Mouse (Mus musculus): ENCODE measurements at regions not wholly inside any gene's neighbourhood (a gene's known extent, or its start where the extent isn't known, plus 50 kb on each side); places are given as distances from the start of the nearest gene placed in this dataset.

DNA sequence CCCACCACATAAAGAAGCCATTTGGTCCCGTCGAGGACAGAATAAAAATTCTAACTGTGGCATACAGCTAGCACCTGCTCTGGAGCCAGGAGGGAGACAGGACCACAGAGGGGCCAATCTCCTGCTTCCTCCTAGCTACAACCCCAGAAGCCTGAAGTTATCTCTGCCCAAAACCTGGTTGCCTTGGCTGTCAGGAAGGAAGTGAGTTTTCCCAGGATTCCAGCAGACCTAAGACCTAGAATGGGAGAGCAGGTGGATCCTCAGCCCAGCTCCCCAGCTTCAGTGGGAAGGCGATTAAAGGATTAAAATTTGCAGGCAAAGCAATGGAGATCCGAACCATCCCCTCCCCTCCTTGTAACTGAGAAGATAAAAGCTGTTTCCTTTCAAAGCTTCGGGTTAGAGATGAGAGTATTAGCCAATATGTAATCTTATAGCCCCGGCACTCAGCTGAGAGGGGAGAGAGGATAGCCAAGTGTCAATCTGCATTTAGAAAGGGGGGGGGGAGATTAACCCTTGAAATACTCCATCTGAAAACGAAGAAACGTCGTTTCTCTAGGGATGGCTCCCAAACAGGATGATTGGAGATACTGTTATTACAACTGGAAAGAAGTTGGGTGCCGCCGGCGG is 386.1 kb downstream of the Setd4 start:
- Histone ChIP-seq H3K27ac (no peak overlapping the region), H3K27me3 (no peaks in the 10 kb centered on the region), H3K4me3 (no peak overlapping the region), H3K9ac (no peak overlapping the region), H3K9me3 (replicated peaks) (no peaks in the 10 kb centered on the region), H3K4me2 (replicated peaks) (no peak overlapping the region), H3K4me1 (no peaks in the 10 kb centered on the region), H3K36me3 (no peaks in the 10 kb centered on the region)
- no peak for ATAC-seq (ENCODE audit: low FRiP score)
- WGBS = 55% methylated on average over 12 of the region's 12 CpGs

DNA sequence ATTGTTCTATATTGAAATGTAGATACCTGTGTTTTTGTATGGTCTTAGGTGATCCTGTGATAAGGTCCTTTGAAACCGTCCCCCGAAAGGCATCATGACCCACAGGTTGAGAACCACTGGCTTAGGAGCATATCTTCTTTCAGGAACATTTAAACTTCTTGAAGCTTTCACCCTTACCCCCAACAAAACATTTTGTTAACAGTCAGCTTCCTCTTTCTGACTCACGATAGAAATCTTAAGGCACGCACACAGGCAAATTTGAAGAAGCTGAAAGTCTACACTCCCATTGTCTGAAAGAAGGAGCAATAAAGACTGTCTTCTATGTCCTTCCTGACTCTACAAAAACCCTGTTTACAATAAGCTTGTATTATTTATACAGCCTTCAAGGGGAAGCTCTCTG is 388.2 kb downstream of the Setd4 start:
- no peak overlapping the region for H3K27ac ChIP-seq
- H3K4me2 ChIP-seq (replicated peaks) = no peak overlapping the region
- no peak overlapping the region for H3K9ac ChIP-seq
- no peaks in the 10 kb centered on the region for H3K27me3 ChIP-seq
- no peaks in the 10 kb centered on the region for H3K9me3 ChIP-seq (replicated peaks)
- ATAC-seq (ENCODE audit: low FRiP score) = no peak
- no peaks in the 10 kb centered on the region for H3K36me3 ChIP-seq
- no peak overlapping the region for H3K4me3 ChIP-seq
- WGBS = 93% methylated on average over 4 of the region's 4 CpGs
- no peaks in the 10 kb centered on the region for H3K4me1 ChIP-seq

DNA sequence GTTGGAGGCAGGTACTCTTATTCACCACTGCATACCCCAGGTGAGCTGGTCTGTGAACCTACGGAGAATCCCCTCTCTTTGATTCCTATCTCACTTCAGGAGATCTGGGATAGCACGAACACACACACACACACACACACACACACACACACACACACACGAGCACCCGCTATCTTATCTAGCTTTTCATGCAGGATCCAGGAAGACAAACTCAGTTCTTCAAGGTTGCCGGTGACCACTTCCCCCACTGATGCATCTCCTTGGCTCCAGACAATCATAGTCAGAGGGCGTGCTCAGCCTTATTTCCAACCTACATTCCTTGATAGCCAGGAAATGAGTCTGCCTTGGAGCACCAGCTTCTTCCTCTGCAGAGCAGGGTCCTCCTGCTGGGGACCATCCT is 387.7 kb upstream of the Runx1 start:
- no peak overlapping the region for H3K4me2 ChIP-seq (replicated peaks)
- H3K4me3 ChIP-seq = no peak overlapping the region
- H3K9ac ChIP-seq = no peak overlapping the region
- H3K4me1 ChIP-seq = no peaks in the 10 kb centered on the region
- H3K9me3 ChIP-seq (replicated peaks) = no peaks in the 10 kb centered on the region
- ATAC-seq (ENCODE audit: low FRiP score) = no peak
- no peaks in the 10 kb centered on the region for H3K27me3 ChIP-seq
- H3K36me3 ChIP-seq = no peaks in the 10 kb centered on the region
- no peak overlapping the region for H3K27ac ChIP-seq
- 89% methylated on average over 6 of the region's 6 CpGs for WGBS

DNA sequence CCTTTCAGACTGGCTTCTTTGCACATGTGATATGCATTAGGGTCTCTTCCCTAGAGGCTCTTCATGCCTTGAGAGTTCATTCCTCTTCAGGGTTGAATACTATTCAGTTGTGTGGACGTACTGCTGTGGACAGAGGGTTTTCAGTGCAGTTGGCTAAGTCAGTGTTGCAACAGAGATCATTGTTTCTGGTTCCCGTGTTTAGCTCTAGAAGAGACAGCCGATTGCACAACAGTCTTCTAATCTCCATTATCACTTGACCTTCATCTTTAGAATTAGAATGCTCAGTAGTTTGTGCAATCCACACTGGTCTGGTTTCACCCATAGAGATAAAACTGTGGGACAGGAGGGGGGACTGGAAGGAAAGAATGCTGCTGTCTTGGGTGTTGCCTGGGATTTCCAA is 381.7 kb upstream of the Runx1 start:
- no peaks in the 10 kb centered on the region for H3K27me3 ChIP-seq
- H3K4me1 ChIP-seq = no peaks in the 10 kb centered on the region
- no peak for ATAC-seq (ENCODE audit: low FRiP score)
- WGBS = 92% methylated on average over 3 of the region's 3 CpGs
- no peaks in the 10 kb centered on the region for H3K9me3 ChIP-seq (replicated peaks)
- no peak overlapping the region for H3K4me2 ChIP-seq (replicated peaks)
- no peak overlapping the region for H3K4me3 ChIP-seq
- H3K27ac ChIP-seq = no peak overlapping the region
- no peaks in the 10 kb centered on the region for H3K36me3 ChIP-seq
- H3K9ac ChIP-seq = no peak overlapping the region

DNA sequence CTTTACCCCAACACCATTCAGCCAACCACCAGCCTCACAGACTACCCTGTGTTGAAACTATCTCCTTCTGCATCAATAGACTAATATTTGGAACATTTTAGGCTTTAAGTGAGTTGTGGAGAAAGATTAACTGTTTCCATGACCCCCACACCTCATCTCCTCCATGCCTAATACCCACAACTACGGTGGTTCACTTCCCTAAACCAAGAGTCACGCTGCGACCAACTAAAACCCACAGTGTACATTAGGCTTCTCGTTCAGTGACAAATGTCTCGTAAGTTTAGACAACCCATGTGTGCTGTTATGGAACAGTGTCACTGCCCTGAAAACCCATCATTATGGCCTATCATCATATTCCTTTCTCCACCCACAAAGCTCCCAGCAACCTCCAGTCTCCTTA is 381.3 kb upstream of the Runx1 start:
- Histone ChIP-seq H3K36me3 (no peaks in the 10 kb centered on the region), H3K27me3 (no peaks in the 10 kb centered on the region), H3K4me2 (replicated peaks) (no peak overlapping the region), H3K4me3 (no peak overlapping the region), H3K27ac (no peak overlapping the region), H3K9ac (no peak overlapping the region), H3K4me1 (no peaks in the 10 kb centered on the region), H3K9me3 (replicated peaks) (no peaks in the 10 kb centered on the region)
- 96% methylated on average over 5 of the region's 5 CpGs for WGBS
- no peak for ATAC-seq (ENCODE audit: low FRiP score)

DNA sequence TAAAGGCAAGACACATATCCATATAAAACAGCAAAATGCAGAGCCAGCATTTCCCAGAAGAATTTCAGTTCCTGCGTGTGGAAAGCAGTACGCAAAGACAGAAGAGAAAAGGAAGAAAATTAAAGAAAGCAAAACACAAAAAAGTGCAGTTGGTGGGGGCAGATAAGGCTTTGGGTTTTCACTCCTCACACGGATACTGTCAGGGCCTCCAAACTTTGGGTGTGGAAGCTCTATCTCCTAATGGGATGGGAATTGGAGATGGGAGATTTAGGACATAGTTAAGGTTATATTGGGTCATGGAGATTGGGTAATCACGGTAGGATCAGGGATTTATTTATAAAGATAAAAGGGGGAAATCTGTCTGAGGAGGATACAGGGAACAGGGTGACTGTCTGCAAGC is 380.4 kb upstream of the Runx1 start:
- Histone ChIP-seq H3K4me3 (no peak overlapping the region), H3K36me3 (no peaks in the 10 kb centered on the region), H3K27me3 (no peaks in the 10 kb centered on the region), H3K9me3 (replicated peaks) (no peaks in the 10 kb centered on the region), H3K27ac (no peak overlapping the region), H3K4me2 (replicated peaks) (no peak overlapping the region), H3K9ac (no peak overlapping the region), H3K4me1 (no peaks in the 10 kb centered on the region)
- no peak for ATAC-seq (ENCODE audit: low FRiP score)
- 89% methylated on average over 4 of the region's 4 CpGs for WGBS

DNA sequence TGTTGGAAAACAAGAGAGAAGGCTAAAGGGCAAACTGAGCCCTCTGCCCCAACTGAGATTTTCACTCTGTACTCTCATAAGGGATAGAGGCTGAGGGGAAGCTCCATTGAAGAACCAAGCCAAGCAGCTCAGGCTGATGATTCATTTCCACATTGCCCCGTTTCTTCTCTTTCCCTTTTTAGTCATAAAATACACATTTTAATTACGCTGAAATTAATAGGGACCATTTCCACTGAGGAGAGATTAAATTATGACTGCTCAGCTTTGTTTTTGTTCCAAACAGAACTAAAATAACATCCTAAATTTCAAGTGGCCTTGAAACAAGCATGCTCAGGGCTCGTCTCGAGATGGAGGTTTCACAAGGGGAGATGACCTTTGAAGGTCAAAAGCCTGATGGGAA is 378.7 kb upstream of the Runx1 start:
- Histone ChIP-seq H3K4me1 (no peaks in the 10 kb centered on the region), H3K27ac (no peak overlapping the region), H3K9me3 (replicated peaks) (no peaks in the 10 kb centered on the region), H3K4me2 (replicated peaks) (no peak overlapping the region), H3K4me3 (no peak overlapping the region), H3K36me3 (no peaks in the 10 kb centered on the region), H3K27me3 (no peaks in the 10 kb centered on the region), H3K9ac (no peak overlapping the region)
- no peak for ATAC-seq (ENCODE audit: low FRiP score)
- 77% methylated on average over 4 of the region's 4 CpGs for WGBS

DNA sequence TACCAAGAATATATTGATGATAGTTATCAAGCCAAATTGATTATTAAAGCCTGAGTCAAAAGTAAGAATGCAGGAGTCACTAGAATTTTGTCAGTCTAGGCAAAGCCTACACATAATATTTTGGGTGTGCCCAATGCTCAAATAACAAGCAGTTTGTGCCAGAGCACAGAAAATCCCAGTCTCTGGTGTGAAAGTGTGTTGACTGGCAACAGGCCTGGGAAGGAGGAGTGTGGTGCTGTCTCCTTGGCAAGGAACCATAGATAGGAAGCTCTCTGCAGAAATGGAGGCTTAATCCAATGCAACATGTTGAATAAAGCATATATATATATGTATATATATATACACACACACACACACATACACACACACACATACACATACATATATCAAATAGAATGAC is 376.6 kb upstream of the Runx1 start:
- no peaks in the 10 kb centered on the region for H3K4me1 ChIP-seq
- H3K4me2 ChIP-seq (replicated peaks) = no peak overlapping the region
- no peak overlapping the region for H3K4me3 ChIP-seq
- H3K36me3 ChIP-seq = no peaks in the 10 kb centered on the region
- no peak for ATAC-seq (ENCODE audit: low FRiP score)
- H3K27ac ChIP-seq = no peak overlapping the region
- H3K27me3 ChIP-seq = no peaks in the 10 kb centered on the region
- no peaks in the 10 kb centered on the region for H3K9me3 ChIP-seq (replicated peaks)
- H3K9ac ChIP-seq = no peak overlapping the region

DNA sequence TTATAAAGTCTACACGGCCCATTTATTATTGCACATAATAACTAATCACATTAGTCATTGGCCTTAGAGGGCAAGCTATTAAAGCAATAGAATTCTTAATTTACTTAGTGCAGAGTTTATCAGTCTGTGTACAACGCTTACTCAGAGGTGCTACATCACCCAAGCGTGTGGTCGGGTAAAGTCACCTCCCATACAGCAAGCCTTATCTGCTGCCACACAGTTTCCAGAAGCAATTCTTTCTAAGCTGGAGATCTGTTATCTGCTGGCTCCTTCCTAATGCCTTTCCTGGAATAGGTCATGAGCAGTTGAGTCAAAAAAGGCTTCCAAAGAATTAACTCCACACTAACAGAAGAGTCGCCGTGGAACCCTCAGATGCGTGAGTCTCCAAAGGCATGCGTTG is 371.4 kb upstream of the Runx1 start:
- 93% methylated on average over 8 of the region's 8 CpGs for WGBS
- H3K4me1 ChIP-seq = no peaks in the 10 kb centered on the region
- H3K4me2 ChIP-seq (replicated peaks) = no peak overlapping the region
- no peak overlapping the region for H3K4me3 ChIP-seq
- no peaks in the 10 kb centered on the region for H3K36me3 ChIP-seq
- H3K9me3 ChIP-seq (replicated peaks) = no peaks in the 10 kb centered on the region
- ATAC-seq (ENCODE audit: low FRiP score) = no peak
- no peaks in the 10 kb centered on the region for H3K27me3 ChIP-seq
- no peak overlapping the region for H3K9ac ChIP-seq
- no peak overlapping the region for H3K27ac ChIP-seq

DNA sequence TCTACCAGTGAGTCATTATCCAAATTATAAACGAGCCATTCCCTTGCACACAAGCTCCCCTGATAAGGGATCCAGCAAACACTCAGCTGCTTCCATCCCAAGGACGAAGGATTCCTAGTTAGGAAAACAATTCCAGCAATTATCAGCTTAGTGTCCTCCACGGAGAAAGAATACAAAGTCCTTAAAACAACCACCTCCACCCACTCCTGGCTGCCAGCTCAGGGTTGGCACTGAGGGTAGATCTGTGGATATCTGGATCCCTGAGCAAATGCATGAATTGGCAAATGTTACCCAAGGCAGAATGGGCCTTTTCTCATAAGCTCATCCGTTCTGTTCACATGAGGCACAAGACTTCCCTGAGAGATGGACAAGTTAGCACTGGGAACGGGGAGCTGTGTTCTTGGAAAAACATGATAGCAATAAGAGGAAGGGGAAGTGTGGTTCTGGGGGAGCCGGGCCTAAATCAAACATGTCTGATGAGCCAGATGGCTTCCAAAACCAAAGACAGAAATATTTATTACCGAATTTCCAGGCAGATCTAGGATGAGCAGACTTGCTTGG is 368.1 kb upstream of the Runx1 start:
- H3K36me3 ChIP-seq = no peaks in the 10 kb centered on the region
- no peak overlapping the region for H3K4me3 ChIP-seq
- H3K4me1 ChIP-seq = no peaks in the 10 kb centered on the region
- no peaks in the 10 kb centered on the region for H3K9me3 ChIP-seq (replicated peaks)
- no peaks in the 10 kb centered on the region for H3K27me3 ChIP-seq
- 84% methylated on average over 7 of the region's 7 CpGs for WGBS
- no peak overlapping the region for H3K27ac ChIP-seq
- no peak for ATAC-seq (ENCODE audit: low FRiP score)
- no peak overlapping the region for H3K9ac ChIP-seq
- H3K4me2 ChIP-seq (replicated peaks) = no peak overlapping the region

DNA sequence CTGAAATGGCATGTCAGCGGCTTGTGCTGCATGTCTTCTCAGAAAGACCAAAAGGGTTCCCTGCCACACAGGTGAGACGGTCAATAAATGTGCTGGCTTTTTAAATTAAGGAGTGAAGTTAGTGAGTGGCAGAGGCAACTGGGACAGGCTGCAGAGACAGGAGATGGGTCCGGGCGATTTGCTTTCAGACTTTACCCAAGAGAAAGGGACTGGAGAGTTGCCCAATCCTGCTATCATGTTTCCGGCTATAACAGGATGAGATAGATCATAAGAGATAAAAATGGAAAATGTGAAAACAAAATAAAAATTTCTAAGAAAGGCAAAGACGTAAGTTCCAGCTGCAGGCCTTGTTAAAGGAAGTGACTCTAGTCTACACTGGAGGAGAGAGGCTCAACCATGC is 367.3 kb upstream of the Runx1 start:
- Histone ChIP-seq H3K27ac (no peak overlapping the region), H3K4me2 (replicated peaks) (no peak overlapping the region), H3K9ac (no peak overlapping the region), H3K36me3 (no peaks in the 10 kb centered on the region), H3K4me3 (no peak overlapping the region), H3K27me3 (no peaks in the 10 kb centered on the region), H3K4me1 (no peaks in the 10 kb centered on the region), H3K9me3 (replicated peaks) (no peaks in the 10 kb centered on the region)
- ATAC-seq (ENCODE audit: low FRiP score) = no peak
- WGBS = 92% methylated on average over 6 of the region's 6 CpGs

DNA sequence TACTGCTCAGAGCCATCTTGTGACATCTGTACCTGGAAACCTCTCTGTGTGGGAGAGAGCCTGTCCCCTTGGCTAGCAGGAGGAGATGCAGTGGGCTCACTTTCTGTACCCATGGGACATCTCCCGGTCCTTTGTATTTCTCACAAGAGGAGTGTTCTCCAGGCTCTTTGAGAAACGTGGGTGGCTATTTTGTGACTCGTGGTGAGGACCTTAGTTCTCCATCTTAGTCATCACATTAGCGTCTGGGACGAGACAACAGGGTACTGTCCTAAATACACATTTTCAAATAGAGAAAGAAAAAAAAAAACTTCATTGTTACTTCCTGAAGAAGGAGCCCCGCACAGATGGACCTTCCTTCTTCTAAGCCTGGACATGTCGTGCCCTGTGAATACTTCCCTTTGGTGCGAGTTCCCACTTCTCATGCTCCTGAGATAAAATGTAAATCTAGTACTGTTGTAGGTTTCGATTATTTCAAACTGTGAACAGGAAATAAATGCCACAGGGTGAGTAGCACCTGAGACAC is 366.8 kb upstream of the Runx1 start:
- H3K4me2 ChIP-seq (replicated peaks) = no peak overlapping the region
- no peak for ATAC-seq (ENCODE audit: low FRiP score)
- H3K4me3 ChIP-seq = no peak overlapping the region
- H3K4me1 ChIP-seq = no peaks in the 10 kb centered on the region
- no peaks in the 10 kb centered on the region for H3K9me3 ChIP-seq (replicated peaks)
- H3K36me3 ChIP-seq = no peaks in the 10 kb centered on the region
- 85% methylated on average over 9 of the region's 9 CpGs for WGBS
- H3K9ac ChIP-seq = no peak overlapping the region
- no peaks in the 10 kb centered on the region for H3K27me3 ChIP-seq
- no peak overlapping the region for H3K27ac ChIP-seq

DNA sequence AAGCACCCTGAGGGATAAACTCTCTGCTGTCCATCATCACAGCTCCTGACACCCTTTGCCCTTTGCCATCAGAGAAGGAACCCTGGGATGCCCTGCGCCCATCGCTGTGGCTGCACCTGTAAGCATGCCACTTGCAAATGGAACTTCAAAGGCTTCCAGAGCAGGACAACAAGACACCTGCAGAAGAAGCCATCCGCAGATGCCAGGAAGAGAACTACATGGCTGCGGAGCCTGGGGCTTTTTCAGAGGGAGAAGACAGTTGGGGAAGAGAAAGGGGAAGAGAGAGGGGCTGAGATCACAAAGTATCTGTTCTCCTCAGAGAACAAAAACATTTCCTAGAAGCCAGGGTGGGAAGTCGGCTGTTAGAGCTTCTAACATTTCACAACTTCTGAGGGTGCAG is 365.2 kb upstream of the Runx1 start:
- WGBS = 78% methylated on average over 5 of the region's 5 CpGs
- H3K36me3 ChIP-seq = no peaks in the 10 kb centered on the region
- no peaks in the 10 kb centered on the region for H3K4me1 ChIP-seq
- no peak overlapping the region for H3K9ac ChIP-seq
- H3K27me3 ChIP-seq = no peaks in the 10 kb centered on the region
- H3K4me3 ChIP-seq = no peak overlapping the region
- H3K27ac ChIP-seq = no peak overlapping the region
- no peak for ATAC-seq (ENCODE audit: low FRiP score)
- no peaks in the 10 kb centered on the region for H3K9me3 ChIP-seq (replicated peaks)
- H3K4me2 ChIP-seq (replicated peaks) = no peak overlapping the region

All from hindbrain, embryonic 12.5 days (tissue).